In the genomic region with DNA sequence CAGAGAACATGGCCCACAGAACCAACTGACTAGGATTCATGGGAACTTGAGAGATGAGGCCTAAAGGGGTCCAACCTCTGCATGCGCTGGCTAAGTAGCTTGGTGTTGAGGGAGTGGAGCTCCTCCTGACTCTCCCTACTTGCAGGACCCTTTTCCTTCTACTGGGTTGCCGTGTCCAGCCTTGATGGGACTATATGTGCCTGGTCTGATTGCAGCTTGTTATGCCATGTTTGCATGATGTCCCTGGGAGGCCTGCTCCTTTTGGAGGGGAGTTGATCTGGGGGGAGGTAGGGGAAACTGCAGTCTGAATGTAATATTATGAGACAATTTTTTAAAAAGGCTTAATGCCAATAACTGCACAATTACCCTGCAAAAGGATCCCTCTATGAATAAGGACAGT, we compare ENCODE assay signal across 29 mouse cellular contexts. TPM values are rescaled to one million over a fixed set of nuclear protein-coding genes. Genes with fewer than 3 reads are reported as not detected.
A peak's percentile ranks its signal among the peaks of the same experiment; 100 is the strongest.
DNase-seq lines count a peak whose midpoint lies in the region; ATAC-seq and TF ChIP-seq lines count a peak whose summit lies in the region.
"Had no signal": no experiment of that assay in that cellular context is flagged by ENCODE, and none has a peak within 500 bp of the region (broad histone marks: within the 10 kb centered on the region; RNA-seq: fewer than 3 reads in every experiment).

No protein-coding gene starts in this region.

- no peak overlapping the region for H3K4me2 ChIP-seq in hindbrain, embryonic 12.5 days (replicated peaks)
- no peak overlapping the region for H3K4me2 ChIP-seq in hindbrain, postnatal 0 days (ENCODE audit: low read depth, low read length)
- H3K4me2 ChIP-seq in forebrain, embryonic 16.5 days (ENCODE audit: low read length), result no peak overlapping the region
- H3K4me2 ChIP-seq in hindbrain, embryonic 15.5 days, result no peak overlapping the region
- H3K4me2 ChIP-seq in neural tube, embryonic 14.5 days (ENCODE audit: low read depth, low read length), result no peak overlapping the region
- H3K4me2 ChIP-seq in heart, embryonic 11.5 days, result no peak overlapping the region
- H3K4me2 ChIP-seq: liver, embryonic 15.5 days; lung, embryonic 15.5 days had no signal

- no peak for DNase-seq in hindbrain, postnatal 0 days (ENCODE audit: low spot score)
- no peak for DNase-seq in layer of hippocampus, adult 2 months (ENCODE audit: low spot score in 2 of 2)
- DNase-seq: B cell, adult 2 months; gastrocnemius, postnatal 10 days; heart, adult 18-20 months; liver; thymus, adult 18-20 months; thymus, postnatal 36 days had no signal

- peak overlapping the region; percentile 6; the same call in 1 of the 2 replicates for H3K9ac ChIP-seq in hindbrain, embryonic 12.5 days
- no peak overlapping the region for H3K9ac ChIP-seq in hindbrain, postnatal 0 days (replicated peaks; ENCODE audit: low read length)
- H3K9ac ChIP-seq in forebrain, embryonic 16.5 days (replicated peaks; ENCODE audit: low read depth, low read length), result peak overlapping the region; percentile 18
- 0 out of 2 replicates have a peak overlapping the region, but pooled peaks have one; percentile 13 for H3K9ac ChIP-seq in hindbrain, embryonic 15.5 days
- no peak overlapping the region for H3K9ac ChIP-seq in neural tube, embryonic 14.5 days (replicated peaks; ENCODE audit: low read depth, low read length)
- H3K9ac ChIP-seq in heart, embryonic 11.5 days (ENCODE audit: low read depth, low read length), result no peak overlapping the region
- H3K9ac ChIP-seq: liver, embryonic 15.5 days; lung, embryonic 15.5 days had no signal

- no peaks in the 10 kb centered on the region for H3K9me3 ChIP-seq in hindbrain, embryonic 12.5 days (replicated peaks)
- H3K9me3 ChIP-seq in hindbrain, postnatal 0 days (ENCODE audit: low read length), result no peaks in the 10 kb centered on the region
- H3K9me3 ChIP-seq in forebrain, embryonic 16.5 days (ENCODE audit: control insufficient read depth, low read length), result no peaks in the 10 kb centered on the region
- H3K9me3 ChIP-seq in hindbrain, embryonic 15.5 days, result no peaks in the 10 kb centered on the region
- H3K9me3 ChIP-seq in neural tube, embryonic 14.5 days (ENCODE audit: control insufficient read depth, low read length), result no peaks in the 10 kb centered on the region
- H3K9me3 ChIP-seq in heart, embryonic 11.5 days (replicated peaks; ENCODE audit: control insufficient read depth, low read length), result no peaks in the 10 kb centered on the region
- H3K9me3 ChIP-seq: G1E; limb, embryonic 10.5 days; liver, embryonic 15.5 days; lung, embryonic 15.5 days had no signal

- TF ChIP-seq CTCF in hindbrain, postnatal 0 days (IDR thresholded peaks at IDR 0.05; ENCODE audit: low read depth), result no peak
- TF ChIP-seq CTCF in layer of hippocampus, adult 2 months (conservative IDR thresholded peaks at IDR 0.05), result no peak

- no peaks in the 10 kb centered on the region for H3K4me1 ChIP-seq in hindbrain, embryonic 12.5 days
- no peaks in the 10 kb centered on the region for H3K4me1 ChIP-seq in hindbrain, postnatal 0 days (ENCODE audit: insufficient read depth, low read length)
- H3K4me1 ChIP-seq in forebrain, embryonic 16.5 days (replicated peaks; ENCODE audit: control insufficient read depth, insufficient read depth, low read length), result 0 out of 2 replicates have a peak, but pooled peaks cover 2% of the 10 kb centered on the region
- H3K4me1 ChIP-seq in hindbrain, embryonic 15.5 days (replicated peaks), result no peaks in the 10 kb centered on the region
- no peaks in the 10 kb centered on the region for H3K4me1 ChIP-seq in neural tube, embryonic 14.5 days (ENCODE audit: control insufficient read depth, insufficient read depth, low read length)
- H3K4me1 ChIP-seq in heart, embryonic 11.5 days (ENCODE audit: control insufficient read depth, insufficient read depth, low read length), result no peaks in the 10 kb centered on the region
- H3K4me1 ChIP-seq: limb, embryonic 10.5 days; liver, embryonic 15.5 days; lung, embryonic 15.5 days had no signal

- ATAC-seq in hindbrain, embryonic 12.5 days (ENCODE audit: low FRiP score), result no peak
- ATAC-seq in hindbrain, postnatal 0 days, result no peak; the same call in 1 of the 2 replicates
- ATAC-seq in forebrain, embryonic 16.5 days, result peak; percentile 41
- no peak for ATAC-seq in hindbrain, embryonic 15.5 days (ENCODE audit: low FRiP score, low read depth)
- ATAC-seq in neural tube, embryonic 14.5 days (ENCODE audit: low read depth), result 0 out of 2 replicates have a peak, but pooled peaks have one; percentile 50
- ATAC-seq in heart, embryonic 11.5 days (replicated peaks; ENCODE audit: insufficient number of reproducible peaks, low FRiP score, low TSS enrichment), result no peak
- ATAC-seq: Patski had no signal

- no peaks in the 10 kb centered on the region for H3K27me3 ChIP-seq in hindbrain, embryonic 12.5 days
- H3K27me3 ChIP-seq in hindbrain, postnatal 0 days (ENCODE audit: insufficient read depth, low read length), result no peaks in the 10 kb centered on the region
- H3K27me3 ChIP-seq in forebrain, embryonic 16.5 days (replicated peaks; ENCODE audit: control insufficient read depth, insufficient read depth, low read length), result no peaks in the 10 kb centered on the region
- H3K27me3 ChIP-seq in hindbrain, embryonic 15.5 days, result no peaks in the 10 kb centered on the region
- no peaks in the 10 kb centered on the region for H3K27me3 ChIP-seq in neural tube, embryonic 14.5 days (ENCODE audit: control insufficient read depth, insufficient read depth, low read length)
- H3K27me3 ChIP-seq in heart, embryonic 11.5 days (ENCODE audit: control insufficient read depth, insufficient read depth, low read length), result no peaks in the 10 kb centered on the region
- H3K27me3 ChIP-seq: CH12.LX; liver, embryonic 15.5 days; lung, embryonic 15.5 days; Patski had no signal

- H3K36me3 ChIP-seq in hindbrain, embryonic 12.5 days, result peaks cover 43% of the 10 kb centered on the region
- H3K36me3 ChIP-seq in hindbrain, postnatal 0 days (ENCODE audit: insufficient read depth, low read length), result no peaks in the 10 kb centered on the region
- H3K36me3 ChIP-seq in forebrain, embryonic 16.5 days (ENCODE audit: control insufficient read depth, insufficient read depth), result 0 out of 2 replicates have a peak, but pooled peaks cover 2% of the 10 kb centered on the region
- 0 out of 2 replicates have a peak, but pooled peaks cover under 1% of the 10 kb centered on the region for H3K36me3 ChIP-seq in hindbrain, embryonic 15.5 days
- no peaks in the 10 kb centered on the region for H3K36me3 ChIP-seq in neural tube, embryonic 14.5 days (ENCODE audit: control insufficient read depth, insufficient read depth, low read length)
- peaks cover 14% of the 10 kb centered on the region for H3K36me3 ChIP-seq in heart, embryonic 11.5 days (ENCODE audit: control insufficient read depth, insufficient read depth, low read length)

- H3K27ac ChIP-seq in hindbrain, embryonic 12.5 days, result no peak overlapping the region
- no peak overlapping the region for H3K27ac ChIP-seq in hindbrain, postnatal 0 days
- peak overlapping the region; percentile 45 for H3K27ac ChIP-seq in forebrain, embryonic 16.5 days (ENCODE audit: low read length)
- H3K27ac ChIP-seq in hindbrain, embryonic 15.5 days (replicated peaks), result peak overlapping the region; percentile 53
- peak overlapping the region; percentile 35; the same call in 1 of the 2 replicates for H3K27ac ChIP-seq in neural tube, embryonic 14.5 days (ENCODE audit: low read depth, low read length)
- H3K27ac ChIP-seq in heart, embryonic 11.5 days (ENCODE audit: low read depth, low read length), result no peak overlapping the region
- no peak overlapping the region for H3K27ac ChIP-seq in layer of hippocampus, adult 2 months
- H3K27ac ChIP-seq: kidney, postnatal 0 days; left cerebral cortex, adult 2 months; limb, embryonic 10.5 days; liver, embryonic 15.5 days; lung, embryonic 15.5 days had no signal

- H3K4me3 ChIP-seq in hindbrain, embryonic 12.5 days, result no peak overlapping the region
- H3K4me3 ChIP-seq in hindbrain, postnatal 0 days (ENCODE audit: low read length), result no peak overlapping the region
- H3K4me3 ChIP-seq in forebrain, embryonic 16.5 days (replicated peaks; ENCODE audit: low read length), result no peak overlapping the region
- H3K4me3 ChIP-seq in hindbrain, embryonic 15.5 days, result no peak overlapping the region
- H3K4me3 ChIP-seq in neural tube, embryonic 14.5 days (ENCODE audit: low read depth, low read length), result no peak overlapping the region
- no peak overlapping the region for H3K4me3 ChIP-seq in heart, embryonic 11.5 days (ENCODE audit: low read depth, low read length)
- H3K4me3 ChIP-seq in layer of hippocampus, adult 2 months, result no peak overlapping the region
- H3K4me3 ChIP-seq: left cerebral cortex, adult 2 months; limb, embryonic 10.5 days; liver, embryonic 15.5 days; lung, embryonic 15.5 days; myocyte had no signal

- 91% methylated on average over 2 of the region's 2 CpGs for WGBS in hindbrain, embryonic 12.5 days
- WGBS in hindbrain, postnatal 0 days, result 88% methylated on average over 2 of the region's 2 CpGs
- WGBS in forebrain, embryonic 16.5 days, result 90% methylated on average over 2 of the region's 2 CpGs
- 95% methylated on average over 2 of the region's 2 CpGs for WGBS in hindbrain, embryonic 15.5 days
- 95% methylated on average over 2 of the region's 2 CpGs for WGBS in neural tube, embryonic 14.5 days
- WGBS in heart, embryonic 11.5 days (ENCODE audit: insufficient replicate concordance), result 97% methylated on average over 2 of the region's 2 CpGs

RNA-seq across cellular contexts. Expression of a gene that starts 10.9 kb away (rescaled TPM):
- polyA plus RNA-seq in hindbrain, embryonic 12.5 days (2016; fragmentation: Nextera tagmentation; extraction: Ambion mirVana), result 0.37 TPM in 1 of 2 replicates, not detected in the other
- total RNA-seq in hindbrain, postnatal 0 days (2014; rRNA removed), result not detected in 2 replicates
- polyA plus RNA-seq in hindbrain, postnatal 0 days (2015; fragmentation: Nextera tagmentation; extraction: Ambion mirVana), result 0.19 TPM in 1 of 2 replicates, not detected in the other
- not detected in 2 replicates for polyA plus RNA-seq in forebrain, embryonic 16.5 days (2015; fragmentation: Nextera tagmentation; extraction: Ambion mirVana)
- polyA plus RNA-seq in hindbrain, embryonic 15.5 days (2015; fragmentation: Nextera tagmentation; extraction: Ambion mirVana), result 0.18 TPM in 1 of 2 replicates, not detected in the other
- polyA plus RNA-seq in neural tube, embryonic 14.5 days (2014; fragmentation: Nextera tagmentation; extraction: Ambion mirVana), result not detected in 2 replicates
- not detected in 2 replicates for polyA plus RNA-seq in heart, embryonic 11.5 days (2014; fragmentation: Nextera tagmentation; extraction: Ambion mirVana)
- under 1 TPM; 0.39 to 0.46 TPM for total RNA-seq in layer of hippocampus, adult 2 months (2021)
- total RNA-seq: adrenal gland, adult 2 months; heart, adult 18-20 months; heart, postnatal 25 days; left cerebral cortex, adult 2 months; megakaryocyte-erythroid progenitor cell, adult 5-6 weeks had no signal
- polyA plus RNA-seq: adrenal gland, adult 2 months; embryonic facial prominence, embryonic 14.5 days; G1E; intestine, embryonic 14.5 days; kidney, postnatal 0 days; limb, embryonic 10.5 days; liver, embryonic 15.5 days; lung, embryonic 15.5 days; myocyte; Patski; small intestine, adult 2 months; stomach, embryonic 16.5 days had no signal

RNA-seq across cellular contexts. Expression of a gene that starts 18.8 kb away (rescaled TPM):
- polyA plus RNA-seq in hindbrain, embryonic 12.5 days (2016; fragmentation: Nextera tagmentation; extraction: Ambion mirVana), result 80.7 and 88.6 TPM in 2 replicates
- total RNA-seq in hindbrain, postnatal 0 days (2014; rRNA removed), result 23.1 and 39.9 TPM in 2 replicates
- polyA plus RNA-seq in hindbrain, postnatal 0 days (2015; fragmentation: Nextera tagmentation; extraction: Ambion mirVana), result 17.4 and 18.1 TPM in 2 replicates
- polyA plus RNA-seq in forebrain, embryonic 16.5 days (2015; fragmentation: Nextera tagmentation; extraction: Ambion mirVana), result 48.3 and 51.7 TPM in 2 replicates
- 25.9 and 29.2 TPM in 2 replicates for polyA plus RNA-seq in hindbrain, embryonic 15.5 days (2015; fragmentation: Nextera tagmentation; extraction: Ambion mirVana)
- polyA plus RNA-seq in neural tube, embryonic 14.5 days (2014; fragmentation: Nextera tagmentation; extraction: Ambion mirVana), result 10.4 and 16.7 TPM in 2 replicates
- polyA plus RNA-seq in heart, embryonic 11.5 days (2014; fragmentation: Nextera tagmentation; extraction: Ambion mirVana), result 142 and 153 TPM in 2 replicates
- total RNA-seq in layer of hippocampus, adult 2 months (2021), result 1 to 10 TPM; 4.0 to 5.0 TPM

Comparison
In these comparisons a context has a peak if more than half of its experiments do, and no peak if none do; other contexts are left out.
1. H3K27ac ChIP-seq: peak in forebrain, embryonic 16.5 days (single experiment), hindbrain, embryonic 15.5 days (single experiment) and neural tube, embryonic 14.5 days (single experiment); none in hindbrain, embryonic 12.5 days (single experiment), hindbrain, postnatal 0 days (single experiment), heart, embryonic 11.5 days (single experiment) and layer of hippocampus, adult 2 months (single experiment).
2. H3K9ac ChIP-seq: peak in hindbrain, embryonic 12.5 days (single experiment), forebrain, embryonic 16.5 days (single experiment) and hindbrain, embryonic 15.5 days (single experiment); none in hindbrain, postnatal 0 days (single experiment), neural tube, embryonic 14.5 days (single experiment) and heart, embryonic 11.5 days (single experiment).
3. ATAC-seq: peak in forebrain, embryonic 16.5 days (single experiment) and neural tube, embryonic 14.5 days (single experiment); none in hindbrain, embryonic 12.5 days (single experiment), hindbrain, postnatal 0 days (single experiment), hindbrain, embryonic 15.5 days (single experiment) and heart, embryonic 11.5 days (single experiment).